Mouse (Mus musculus) spleen, postnatal 10 days (tissue): ENCODE results near the gene Hip1.
"Not testable (repeated sequence)": the region's sequence is repeated elsewhere in the genome, so short reads cannot be mapped to it uniquely, and the experiment has no call there.

Experiments
- DNase-seq, 2 experiments: peaks; one replicate each; pipeline ENCODE4 v3.0.0; 2021 to 2022; ENCODE audit warnings: low spot score in 2 of 2

Gene Hip1

DNA sequence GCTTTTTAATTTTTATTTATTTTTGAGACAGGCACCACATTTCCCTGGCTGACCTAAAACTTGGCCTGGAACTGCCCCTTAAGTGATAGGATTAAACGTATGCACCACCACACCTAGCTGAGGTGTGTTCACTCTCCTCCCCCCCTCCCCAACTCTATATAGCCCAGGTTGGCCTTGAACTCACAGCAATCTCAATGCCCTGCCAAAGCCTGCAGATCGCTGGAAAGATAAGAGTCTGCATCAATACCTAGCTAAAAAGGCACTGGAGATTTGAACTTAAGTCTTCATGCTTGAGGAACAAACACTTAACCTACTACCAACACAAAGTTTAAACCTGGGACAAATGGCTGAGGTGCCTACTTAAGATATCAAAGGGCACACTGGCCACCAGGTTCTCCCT is 52.8 kb downstream of the Hip1 start:
- no peak for DNase-seq

DNA sequence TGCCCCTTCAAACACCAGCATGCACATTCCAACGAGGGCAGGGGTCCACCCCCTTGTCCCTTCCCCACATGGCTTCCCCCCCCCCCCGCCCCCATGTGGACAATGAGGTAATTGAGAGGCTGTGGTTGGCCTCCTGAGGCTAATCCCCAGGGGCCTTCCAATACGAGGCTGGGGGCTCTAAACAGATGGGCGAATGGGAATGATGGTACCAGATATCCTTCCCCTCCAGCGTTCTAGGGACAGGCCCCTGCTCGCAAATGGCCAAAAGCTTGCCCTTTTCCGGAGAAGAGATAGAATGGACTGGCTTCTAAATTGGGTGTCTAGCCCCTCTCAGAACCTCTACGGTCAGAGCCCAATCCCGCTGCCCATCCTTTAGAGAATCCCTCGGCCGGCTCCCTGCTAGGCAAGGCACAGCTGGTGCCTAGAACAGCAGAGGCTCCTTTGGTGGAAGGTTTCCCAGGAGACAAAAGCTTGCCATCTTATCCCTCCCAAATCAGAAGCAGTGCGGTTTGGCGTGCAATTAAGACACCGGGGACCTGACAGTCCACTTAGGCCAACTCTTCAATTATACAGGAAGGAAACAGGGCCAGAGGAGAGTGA is 55.1 kb downstream of the Hip1 start:
- DNase-seq = no peak

- DNase-seq = peak; percentile 34 to 75
These were observed 55.8 kb downstream of the Hip1 start for GRCm38 (mm10) chr5:135488881-135489694.

GRCm38 (mm10) chr5:135488222-135488880 is 56.6 kb downstream of the Hip1 start:
- DNase-seq = no peak

- no peak for DNase-seq
These were observed 59.6 kb downstream of the Hip1 start for GRCm38 (mm10) chr5:135485289-135485688.

- DNase-seq = peak in 1 of 2 experiments; percentile 32
These were observed 61.1 kb downstream of the Hip1 start for GRCm38 (mm10) chr5:135483865-135484264.

GRCm38 (mm10) chr5:135478877-135479600 is 65.9 kb downstream of the Hip1 start:
- DNase-seq = peak in 1 of 2 experiments; percentile 40

GRCm38 (mm10) chr5:135476199-135476598 is 68.7 kb downstream of the Hip1 start:
- DNase-seq = peak in 1 of 2 experiments; percentile 35

DNA sequence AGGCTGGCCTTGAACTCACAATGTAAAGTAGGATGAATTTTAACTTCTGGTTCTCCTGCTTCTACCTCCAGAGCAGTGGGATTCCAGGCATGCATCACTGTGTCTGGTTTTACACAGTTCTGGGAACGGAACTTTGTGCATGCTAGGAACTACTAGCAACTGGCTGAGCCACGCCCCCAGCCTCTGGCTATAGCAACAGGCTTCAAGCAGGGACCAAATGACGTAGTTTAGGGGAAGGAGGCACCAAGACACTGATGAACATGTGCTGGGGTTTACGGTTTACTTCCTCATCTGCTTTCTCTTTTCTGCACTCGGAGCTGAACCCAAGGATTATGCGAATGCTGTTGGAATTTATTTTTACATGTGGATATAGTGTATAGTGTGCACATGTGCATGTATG is 72.5 kb downstream of the Hip1 start:
- peak in 1 of 2 experiments; percentile 42 for DNase-seq

GRCm38 (mm10) chr5:135471747-135472146 is 73.2 kb downstream of the Hip1 start:
- DNase-seq = no peak

DNA sequence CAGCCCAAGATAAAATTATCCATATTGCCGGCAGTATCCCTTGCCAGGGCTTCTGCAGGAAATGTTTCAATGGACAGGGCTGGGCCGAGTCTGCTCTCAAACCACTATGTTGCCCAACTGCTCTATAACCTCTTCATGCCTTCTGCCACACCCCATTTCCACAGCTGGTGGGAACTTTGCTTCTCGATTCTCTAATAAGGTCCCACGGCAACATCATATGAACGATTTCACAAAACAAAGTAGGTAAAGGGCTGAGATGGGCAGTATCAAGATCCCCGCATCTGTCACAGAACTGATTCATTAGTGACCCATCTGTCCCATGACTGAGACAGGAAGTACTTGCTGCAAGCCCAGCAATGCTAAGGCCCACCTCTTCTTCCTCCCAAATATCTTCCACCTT is 76.6 kb downstream of the Hip1 start:
- no peak for DNase-seq

DNA sequence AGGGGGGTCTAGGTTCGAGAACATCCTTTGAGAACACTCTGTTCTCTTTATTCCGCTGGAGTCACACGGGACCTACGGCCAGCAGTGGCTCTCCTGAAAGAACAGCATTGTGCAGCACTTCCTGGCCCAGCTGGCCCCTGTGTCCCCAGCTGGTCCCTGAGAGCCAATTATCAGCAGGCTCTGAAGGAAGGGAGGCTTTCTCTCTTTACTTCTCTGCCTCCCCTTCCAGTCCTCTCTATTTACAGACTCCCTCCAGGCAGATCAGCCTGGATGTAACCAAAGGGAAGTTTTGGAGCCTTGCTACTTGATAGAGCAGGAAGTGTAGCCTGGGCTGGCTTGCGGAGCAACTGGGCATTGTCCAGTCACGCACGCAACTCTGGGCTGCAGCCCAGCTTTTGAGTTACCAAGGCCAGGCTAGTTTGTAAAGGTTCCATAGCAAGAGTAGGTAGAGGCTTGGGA is 79.1 kb downstream of the Hip1 start:
- DNase-seq = no peak

DNA sequence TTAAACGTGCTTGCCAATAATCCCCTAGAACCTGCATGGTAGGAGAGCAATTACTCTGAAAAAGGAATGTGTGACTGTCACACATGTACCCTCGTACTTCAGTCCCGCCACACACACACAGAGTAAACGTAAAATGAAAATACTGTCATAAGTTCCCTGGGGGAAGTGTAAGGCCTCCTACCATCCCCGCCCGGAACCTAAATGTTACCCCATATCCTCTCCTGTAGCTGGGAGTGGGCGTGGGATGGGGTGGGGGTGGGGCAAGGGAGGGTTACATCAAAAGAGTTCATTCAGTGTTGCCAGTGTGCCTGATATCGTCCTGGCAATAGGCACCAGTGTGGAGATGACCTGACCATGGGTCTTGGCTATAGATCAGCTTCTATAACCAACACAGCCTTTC is 81.5 kb downstream of the Hip1 start:
- no peak for DNase-seq

DNA sequence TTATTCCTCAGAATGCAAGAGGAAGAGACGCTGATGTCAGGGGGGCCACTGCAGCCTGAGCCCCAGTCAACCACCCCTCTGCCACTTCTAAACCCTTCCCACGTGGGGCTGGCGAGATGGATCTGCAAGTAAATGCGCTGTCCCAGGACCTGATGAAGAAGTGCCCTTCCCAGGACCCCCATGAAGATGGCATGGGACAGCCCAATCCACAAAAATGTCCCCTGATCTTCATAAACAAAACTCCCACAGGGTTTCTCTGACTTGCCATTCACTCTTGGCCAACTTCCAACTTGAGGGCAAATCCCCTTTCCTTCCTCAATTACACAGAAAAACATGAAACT is 84.1 kb downstream of the Hip1 start:
- no peak for DNase-seq

- no peak for DNase-seq
These were observed 84.6 kb downstream of the Hip1 start for GRCm38 (mm10) chr5:135460152-135460832.

DNA sequence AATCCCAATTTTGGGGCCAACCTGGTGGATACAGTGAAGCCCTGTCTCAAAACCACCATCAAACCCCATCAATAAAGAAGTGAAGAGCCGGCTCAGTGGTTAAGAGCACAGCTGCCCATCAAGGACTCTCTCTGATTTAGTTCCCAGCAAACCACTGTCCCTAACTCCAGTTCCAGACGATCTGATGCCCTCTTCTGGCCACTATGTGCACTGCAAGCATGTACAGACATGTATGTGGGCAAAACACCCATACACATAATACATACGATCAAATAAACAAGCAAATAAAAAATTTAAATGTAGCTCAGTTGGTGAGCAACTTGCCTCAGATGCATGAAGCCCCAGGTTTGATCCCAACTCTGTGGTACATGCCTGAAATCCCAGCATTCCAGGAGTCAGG is 85.4 kb downstream of the Hip1 start:
- peak in 1 of 2 experiments; percentile 59 for DNase-seq

GRCm38 (mm10) chr5:135457961-135458360 is 87.0 kb downstream of the Hip1 start:
- no peak for DNase-seq

DNA sequence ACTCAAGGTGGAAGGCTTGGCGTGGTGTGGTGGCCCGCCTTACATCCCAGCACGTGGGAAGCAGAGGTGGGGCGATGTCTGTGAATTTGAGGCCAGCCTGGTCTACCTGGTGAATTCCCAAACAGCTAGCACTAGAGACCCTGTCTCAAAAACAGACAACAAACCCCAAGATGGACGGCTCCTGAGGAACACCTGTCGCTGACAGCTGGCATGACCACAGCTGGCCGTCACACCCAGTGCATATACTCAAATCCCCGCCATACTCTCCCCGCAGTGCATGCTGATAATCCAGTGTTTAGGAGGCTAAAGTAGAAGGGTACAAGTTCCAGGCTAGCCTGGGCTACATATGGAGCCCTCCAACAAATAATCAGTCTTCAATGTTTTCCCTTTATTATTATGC is 88.4 kb downstream of the Hip1 start:
- DNase-seq = no peak

DNA sequence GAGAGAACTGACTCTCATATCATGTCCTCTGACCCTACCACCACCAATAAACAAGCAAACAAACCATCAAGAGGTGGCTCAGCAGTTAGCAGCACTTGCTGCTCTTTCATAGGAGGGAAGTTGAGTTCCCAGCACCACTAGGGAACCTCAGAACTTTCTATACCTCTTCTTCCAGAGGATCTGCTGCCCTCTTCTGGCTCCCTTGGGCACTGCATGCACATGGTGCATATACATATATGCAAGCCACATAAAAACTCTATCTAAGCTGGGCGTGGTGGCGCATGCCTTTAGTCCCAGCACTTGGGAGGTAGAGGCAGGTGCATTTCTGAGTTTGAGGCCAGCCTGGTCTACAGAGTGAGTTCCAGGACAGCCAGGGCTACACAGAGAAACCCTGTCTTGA is 90.7 kb downstream of the Hip1 start:
- DNase-seq = no peak

- not testable (repeated sequence) for DNase-seq
These were observed 93.4 kb downstream of the Hip1 start for GRCm38 (mm10) chr5:135451559-135451958.

- no peak for DNase-seq
These were observed 93.8 kb downstream of the Hip1 start for GRCm38 (mm10) chr5:135451100-135451499.

DNA sequence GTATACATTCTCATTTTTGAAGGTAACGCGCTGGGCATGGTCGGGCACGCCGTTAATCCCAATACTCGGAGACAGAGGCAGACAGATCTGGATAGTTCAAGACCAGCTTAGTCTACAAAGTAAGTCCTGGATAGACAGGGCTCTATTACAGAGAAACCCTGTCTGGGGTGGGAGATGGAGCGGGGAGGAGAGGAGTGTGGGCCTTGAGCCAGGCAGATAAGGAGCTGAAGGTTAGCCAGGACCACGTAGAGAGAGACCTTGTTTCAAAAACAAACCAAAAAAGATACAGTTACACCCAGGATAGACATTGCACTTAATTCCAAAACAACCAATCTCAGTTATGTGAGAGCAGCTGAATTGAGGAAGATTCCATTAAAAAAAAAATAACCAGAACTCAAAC is 99.2 kb downstream of the Hip1 start:
- no peak for DNase-seq
